Mouse (Mus musculus) layer of hippocampus, adult 11-12 months (tissue): Measurements from ENCODE around the gene Nxpe5.

Experiments
- DNase-seq: peaks from one replicate; pipeline ENCODE4 v3.0.0; 2022; ENCODE audit warnings: low spot score

Nxpe5 gene

GRCm38 (mm10) chr5:138253061-138253460 lies 27.4 kb downstream of the Nxpe5 start:
- no peak for DNase-seq

GRCm38 (mm10) chr5:138255353-138256093 lies 29.8 kb downstream of the Nxpe5 start, which contains the start of gene Lamtor4:
TSS of gene Lamtor4 (plus strand) at chr5:138255482.
- peak; percentile 97 for DNase-seq

GRCm38 (mm10) chr5:138256094-138256467 lies 30.4 kb downstream of the Nxpe5 start:
- DNase-seq: no peak

GRCm38 (mm10) chr5:138256966-138257584 lies 31.4 kb downstream of the Nxpe5 start:
- DNase-seq: peak; percentile 54

GRCm38 (mm10) chr5:138257585-138257978 lies 31.9 kb downstream of the Nxpe5 start:
- no peak for DNase-seq

GRCm38 (mm10) chr5:138258078-138258477 lies 32.4 kb downstream of the Nxpe5 start:
- no peak for DNase-seq

GRCm38 (mm10) chr5:138258542-138258941 lies 32.8 kb downstream of the Nxpe5 start:
- peak; percentile 29 for DNase-seq

- no peak for DNase-seq
These were observed 33.3 kb downstream of the Nxpe5 start for GRCm38 (mm10) chr5:138258993-138259392.

GRCm38 (mm10) chr5:138260051-138260450 lies 34.4 kb downstream of the Nxpe5 start:
- DNase-seq: no peak

- no peak for DNase-seq
These were observed 35.1 kb downstream of the Nxpe5 start for GRCm38 (mm10) chr5:138260834-138261233.

GRCm38 (mm10) chr5:138262001-138262400 lies 36.3 kb downstream of the Nxpe5 start:
- peak; percentile 21 for DNase-seq

- DNase-seq: peak; percentile 10
These were observed 37.0 kb downstream of the Nxpe5 start for GRCm38 (mm10) chr5:138262582-138263240.

- peak; percentile 94 for DNase-seq
These were observed 37.8 kb downstream of the Nxpe5 start, which contains the start of gene BC037034 for GRCm38 (mm10) chr5:138263260-138264206. TSS of gene BC037034 (minus strand) at chr5:138264033.

- no peak for DNase-seq
These were observed 38.5 kb downstream of the Nxpe5 start for GRCm38 (mm10) chr5:138264207-138264578.

- no peak for DNase-seq
These were observed 40.0 kb downstream of the Nxpe5 start for GRCm38 (mm10) chr5:138265712-138266111.

GRCm38 (mm10) chr5:138267114-138267513 lies 41.4 kb downstream of the Nxpe5 start:
- DNase-seq: no peak

- DNase-seq: no peak
These were observed 43.3 kb downstream of the Nxpe5 start for GRCm38 (mm10) chr5:138268980-138269379.

GRCm38 (mm10) chr5:138271232-138271631 lies 45.5 kb downstream of the Nxpe5 start:
- no peak for DNase-seq

GRCm38 (mm10) chr5:138272409-138272923 lies 46.8 kb downstream of the Nxpe5 start, which contains the start of gene Gal3st4:
TSS of gene Gal3st4 (minus strand) at chr5:138272840.
- peak; percentile 6 for DNase-seq

- DNase-seq: no peak
These were observed 48.5 kb downstream of the Nxpe5 start for GRCm38 (mm10) chr5:138274186-138274585.

- no peak for DNase-seq
These were observed 49.7 kb downstream of the Nxpe5 start for GRCm38 (mm10) chr5:138275216-138276050.
